Mouse (Mus musculus) MEL (cell line): ENCODE data around the gene Zfp334.

Experiments
- CTCF ChIP-seq, 3 experiments: IDR thresholded peaks in 2 of 3; conservative IDR thresholded peaks in 1 of 3; 2 replicates each; pipeline ENCODE4 v1.5.1; 2011 to 2012; ENCODE audit warnings: low read length in 3 of 3, low read depth in 2 of 3, mild to moderate bottlenecking in 2 of 3, improper control_type of control experiment in 1 of 3, inconsistent platforms in 1 of 3, mixed read lengths in 1 of 3, moderate library complexity in 1 of 3; ENCODE audit not compliant: control insufficient read depth in 1 of 3, insufficient read depth in 1 of 3, poor library complexity in 1 of 3, severe bottlenecking in 1 of 3
- EP300 ChIP-seq, 2 experiments: IDR thresholded peaks; 2 replicates each; pipeline ENCODE4 v1.6.1; 2011; ENCODE audit warnings: improper control_type of control experiment in 2 of 2, low read length in 2 of 2, low read depth in 1 of 2, mild to moderate bottlenecking in 1 of 2

DNA sequence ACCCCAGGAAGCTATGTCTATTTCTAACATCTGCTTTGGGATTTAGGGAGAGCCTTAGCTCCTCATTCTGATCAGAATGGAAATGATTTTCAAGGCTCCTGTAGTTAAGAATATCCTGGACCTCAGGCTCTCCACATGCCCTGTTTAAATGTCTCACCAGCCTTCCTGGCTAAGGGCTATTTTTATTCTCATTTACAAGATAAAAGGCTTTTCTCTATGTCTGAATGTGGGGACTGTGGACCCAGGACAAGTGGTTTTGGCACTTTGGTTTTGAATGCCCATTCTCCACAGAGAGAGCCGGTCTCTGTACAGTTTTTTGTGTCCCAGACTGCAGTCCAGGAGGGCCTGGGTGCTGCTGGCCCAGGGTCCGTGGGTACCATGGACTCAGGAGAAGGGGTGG lies 32.1 kb upstream of the Zfp334 start:
- TF ChIP-seq EP300 (IDR thresholded peaks at IDR 0.05; ENCODE audit: low read depth in 1 of 2, low read length in 2 of 2) (no peak), CTCF (IDR thresholded peaks at IDR 0.05 in 2 of 3, conservative IDR thresholded peaks at IDR 0.05 in 1 of 3; ENCODE audit: control insufficient read depth in 1 of 3, insufficient read depth in 1 of 3, low read depth in 2 of 3, low read length in 3 of 3, poor library complexity in 1 of 3, severe bottlenecking in 1 of 3) (no peak)
